Mouse (Mus musculus): ENCODE measurements around the gene Cnnm2.

DNA sequence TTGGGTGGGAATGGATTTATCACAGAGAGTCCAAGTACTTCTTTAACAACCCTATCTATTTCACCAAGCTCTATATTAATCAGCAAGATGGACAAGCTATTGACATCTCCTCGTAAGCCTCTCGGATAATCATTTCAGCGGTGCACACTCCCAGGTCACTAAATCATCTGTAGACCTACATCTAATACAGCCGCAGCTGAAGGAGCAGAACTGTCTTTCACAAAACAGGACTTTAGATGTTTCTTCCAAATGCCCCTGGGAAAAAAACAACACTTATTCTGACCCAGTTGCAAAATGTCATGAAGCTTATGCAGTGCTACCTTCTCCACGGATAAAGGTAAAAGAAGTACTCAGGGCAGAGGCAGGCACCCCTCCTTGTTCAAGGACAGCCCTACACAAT lies 146.8 kb downstream of the Cnnm2 start:
- no peak for TF ChIP-seq CTCF (IDR thresholded peaks at IDR 0.05; ENCODE audit: insufficient read depth, low read depth, low read length)
- TF ChIP-seq POLR2A (IDR thresholded peaks at IDR 0.05; ENCODE audit: insufficient read depth, low read depth, low read length) = no peak

All from olfactory bulb, adult 2 months (tissue).